Mouse (Mus musculus) forebrain, embryonic 10.5 days (tissue): ENCODE data around the gene Cda. TPM values are rescaled to one million over a fixed set of nuclear protein-coding genes. Genes with fewer than 3 reads are reported as not detected.

Experiments
- DNase-seq: peaks from one replicate; pipeline ENCODE4 v3.0.0-alpha.2; 2017; ENCODE audit warnings: low spot score; ENCODE audit errors: extremely low spot score
- H3K27ac ChIP-seq: fragments of 300-500 bp; sonication (generic); 2 replicates; pipeline ENCODE4 v1.5.1; 2016; ENCODE audit warnings: mild to moderate bottlenecking
- H3K27me3 ChIP-seq: fragments of 300-500 bp; sonication (generic); 2 replicates; pipeline ENCODE4 v1.6.1; 2016; ENCODE audit warnings: mild to moderate bottlenecking; ENCODE audit not compliant: poor library complexity, severe bottlenecking
- H3K36me3 ChIP-seq: fragments of 300-500 bp; sonication (generic); replicated peaks from 2 replicates; pipeline ENCODE4 v1.6.1; 2016; ENCODE audit warnings: mild to moderate bottlenecking, moderate library complexity
- H3K4me1 ChIP-seq: fragments of 300-500 bp; sonication (generic); 2 replicates; pipeline ENCODE4 v1.6.1; 2016
- H3K4me3 ChIP-seq: fragments of 300-500 bp; sonication (generic); 2 replicates; pipeline ENCODE4 v1.5.1; 2016; ENCODE audit warnings: mild to moderate bottlenecking, moderate library complexity
- H3K9me3 ChIP-seq: fragments of 300-500 bp; sonication (generic); 2 replicates; pipeline ENCODE4 v1.6.1; 2016; ENCODE audit warnings: mild to moderate bottlenecking, moderate library complexity
- WGBS: fragments of 180-500 bp; shearing (Covaris S2); methylation state at CpG from one replicate; pipeline ENCODE4 v1.1.7; 2016; 5-methylcytosine and 5-hydroxymethylcytosine counted together
- polyA plus RNA-seq: library from polyadenylated mRNA; unstranded; fragments of >200 nt; fragmentation: Nextera tagmentation; extraction: Ambion mirVana; gene quantifications from 2 replicates; pipeline ENCODE4 v1.2.1, GENCODE M21; 2016

Cda gene
- polyA plus RNA-seq, 1 experiment from 2014 or later = 2.1 TPM

DNA sequence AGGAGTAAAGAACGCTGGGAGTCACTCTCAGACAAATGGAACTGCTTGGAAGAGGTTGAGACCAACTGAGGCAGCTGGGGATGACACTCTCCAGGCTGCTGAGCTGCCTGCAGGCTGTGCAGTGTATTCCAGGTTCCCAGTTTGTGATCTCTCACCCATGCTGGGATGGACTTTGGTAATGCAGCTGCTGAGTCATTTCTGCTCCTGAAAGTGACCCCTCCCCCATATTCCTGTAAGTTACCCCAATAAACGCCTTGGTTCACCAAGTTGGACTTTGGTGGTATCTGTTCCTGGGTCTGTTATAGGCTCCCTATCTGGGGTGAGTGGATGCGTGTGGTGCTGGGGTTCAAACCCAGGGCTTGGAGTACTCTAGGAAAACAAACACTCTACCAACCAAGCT, 9.6 kb downstream of the Cda start:
- 87% methylated on average over 3 of the region's 3 CpGs for WGBS
- Histone ChIP-seq H3K36me3 (no peaks in the 10 kb centered on the region), H3K9me3 (no peaks in the 10 kb centered on the region), H3K4me1 (peaks cover 12% of the 10 kb centered on the region), H3K27me3 (peaks cover 19% of the 10 kb centered on the region), H3K27ac (no peak overlapping the region), H3K4me3 (no peak overlapping the region)
- DNase-seq = no peak

DNA sequence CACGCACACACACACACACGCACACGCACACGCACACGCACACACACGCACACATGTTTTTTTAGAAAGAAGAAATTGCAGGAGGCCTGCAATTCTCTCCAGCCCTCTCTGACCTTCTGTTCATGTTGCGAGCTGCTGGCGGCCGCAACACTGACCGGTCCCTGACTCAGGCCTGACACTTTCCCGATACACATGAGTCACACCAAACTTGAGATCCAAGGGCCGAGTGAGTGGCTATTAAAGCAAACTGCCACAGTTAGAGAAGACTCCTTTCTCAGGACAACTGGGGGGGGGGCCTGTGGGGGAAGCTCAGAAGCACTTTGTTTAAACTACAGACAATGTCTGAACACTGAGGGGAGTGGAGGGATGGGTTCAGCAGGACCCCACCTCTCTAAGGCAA, 11.2 kb downstream of the Cda start:
- Histone ChIP-seq H3K27me3 (peaks cover 13% of the 10 kb centered on the region), H3K27ac (no peak overlapping the region), H3K9me3 (no peaks in the 10 kb centered on the region), H3K4me3 (no peak overlapping the region), H3K4me1 (peaks cover 6% of the 10 kb centered on the region), H3K36me3 (no peaks in the 10 kb centered on the region)
- WGBS = 96% methylated on average over 12 of the region's 12 CpGs
- DNase-seq = no peak

DNA sequence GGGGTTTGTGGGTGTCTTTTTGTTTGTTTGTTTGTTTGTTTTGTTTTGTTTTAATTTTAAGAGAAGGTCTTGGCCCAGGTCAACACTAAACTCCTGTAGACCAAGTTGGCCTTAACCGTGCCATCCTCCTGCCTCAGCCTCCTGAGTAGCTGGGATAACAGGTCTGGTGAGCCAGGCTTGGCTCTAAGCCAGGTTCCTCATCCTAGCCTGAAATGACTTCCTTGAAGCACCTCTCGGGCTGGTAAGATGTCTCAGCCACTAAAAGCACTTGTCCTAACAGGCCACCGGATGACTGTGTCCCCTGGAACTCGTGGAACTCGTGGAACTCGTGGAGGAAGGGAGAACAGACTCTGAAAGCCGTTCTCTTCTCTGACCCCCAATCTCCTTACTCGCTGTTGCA, 11.7 kb downstream of the Cda start:
- H3K27me3 ChIP-seq = peaks cover 9% of the 10 kb centered on the region
- H3K4me1 ChIP-seq = peaks cover 2% of the 10 kb centered on the region
- H3K4me3 ChIP-seq = no peak overlapping the region
- no peaks in the 10 kb centered on the region; the same call in 1 of the 2 replicates for H3K9me3 ChIP-seq
- no peak for DNase-seq
- no peaks in the 10 kb centered on the region for H3K36me3 ChIP-seq
- no peak overlapping the region for H3K27ac ChIP-seq
- WGBS = 88% methylated on average over 8 of the region's 8 CpGs

DNA sequence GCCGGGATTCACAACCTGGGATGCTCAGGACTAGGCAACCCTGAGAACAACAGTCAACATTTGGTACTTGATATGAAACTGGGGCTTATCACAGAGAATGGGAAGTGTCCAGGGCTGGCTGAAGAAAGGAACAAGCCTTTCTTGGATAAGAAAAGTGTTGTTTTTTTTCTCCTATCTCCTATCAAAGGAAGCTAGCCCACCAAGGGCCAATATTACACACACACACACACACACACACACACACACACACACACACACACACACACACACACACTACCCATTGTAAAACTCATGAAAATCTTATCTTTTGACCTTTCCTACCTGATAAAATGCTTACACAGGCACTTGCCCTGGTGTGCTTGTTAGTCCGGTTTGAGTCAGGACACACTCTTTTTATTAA, 12.3 kb downstream of the Cda start:
- no peaks in the 10 kb centered on the region; the same call in 1 of the 2 replicates for H3K9me3 ChIP-seq
- no peaks in the 10 kb centered on the region for H3K36me3 ChIP-seq
- DNase-seq = no peak
- H3K27me3 ChIP-seq = peaks cover 2% of the 10 kb centered on the region
- H3K4me1 ChIP-seq = no peaks in the 10 kb centered on the region
- H3K27ac ChIP-seq = no peak overlapping the region
- no peak overlapping the region for H3K4me3 ChIP-seq
- 89% methylated on average over 2 of the region's 2 CpGs for whole genome bisulfite sequencing

DNA sequence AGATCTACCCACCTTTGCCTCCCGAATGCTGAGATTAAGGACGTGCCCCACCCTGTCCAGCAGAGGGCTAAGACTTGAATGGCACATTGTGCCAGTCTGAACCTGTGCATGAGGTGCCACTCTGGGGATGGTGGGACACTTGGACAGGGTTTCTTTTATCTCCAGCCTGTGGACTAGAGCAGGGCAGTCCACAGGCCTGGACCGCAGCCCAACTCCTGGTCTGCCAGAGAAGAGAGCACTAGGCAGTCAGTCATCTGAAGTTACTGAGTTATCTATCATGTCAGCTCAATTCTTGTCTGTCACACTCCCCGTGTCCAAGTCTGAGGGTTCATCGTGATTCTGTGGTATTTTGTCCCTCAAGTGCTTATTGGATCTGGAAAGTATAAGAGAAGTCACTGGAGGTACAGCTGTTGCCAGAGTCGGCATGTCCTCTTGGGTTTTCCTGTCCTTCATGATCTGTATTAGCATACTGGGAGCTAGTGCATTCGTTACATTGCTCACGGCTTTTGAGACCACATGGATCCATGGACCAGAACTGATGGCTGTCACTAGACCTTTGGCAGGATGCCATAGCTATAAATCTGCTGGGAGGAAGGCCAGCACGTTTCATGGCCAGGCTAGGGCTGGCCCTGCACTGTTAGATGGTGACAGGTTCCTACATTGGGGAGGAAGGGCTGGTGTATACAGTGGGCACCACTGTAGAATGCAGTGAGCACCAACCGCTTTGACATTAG, 14.2 kb downstream of the Cda start:
- no peaks in the 10 kb centered on the region for H3K36me3 ChIP-seq
- no peak overlapping the region for H3K27ac ChIP-seq
- no peak overlapping the region for H3K4me3 ChIP-seq
- no peaks in the 10 kb centered on the region for H3K27me3 ChIP-seq
- WGBS = 89% methylated on average over 10 of the region's 10 CpGs
- no peaks in the 10 kb centered on the region; the same call in 1 of the 2 replicates for H3K9me3 ChIP-seq
- no peak for DNase-seq
- no peaks in the 10 kb centered on the region for H3K4me1 ChIP-seq

DNA sequence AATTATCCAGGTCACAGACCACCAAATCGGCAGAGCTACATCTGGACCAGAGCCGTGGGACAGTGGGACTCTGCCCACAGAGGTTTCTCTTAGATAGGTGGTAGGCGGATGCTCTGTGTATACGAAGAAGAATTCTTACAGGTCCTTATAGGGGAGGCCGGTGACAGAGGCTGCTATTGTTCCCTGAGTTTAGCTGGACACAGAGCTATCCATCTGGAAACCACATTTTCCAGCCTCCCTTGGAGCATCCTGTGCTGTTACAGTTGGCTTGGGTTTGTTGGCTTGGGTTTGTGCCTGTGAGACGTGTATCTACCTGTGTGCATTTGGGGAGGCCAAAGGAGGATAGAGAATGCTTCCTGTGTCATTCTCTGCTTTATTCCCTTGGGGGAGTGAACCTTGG, 15.1 kb downstream of the Cda start:
- 82% methylated on average over 6 of the region's 6 CpGs for WGBS
- Histone ChIP-seq H3K36me3 (no peaks in the 10 kb centered on the region), H3K9me3 (no peaks in the 10 kb centered on the region; the same call in 1 of the 2 replicates), H3K27me3 (no peaks in the 10 kb centered on the region), H3K27ac (no peak overlapping the region), H3K4me3 (no peak overlapping the region), H3K4me1 (no peaks in the 10 kb centered on the region)
- no peak for DNase-seq

DNA sequence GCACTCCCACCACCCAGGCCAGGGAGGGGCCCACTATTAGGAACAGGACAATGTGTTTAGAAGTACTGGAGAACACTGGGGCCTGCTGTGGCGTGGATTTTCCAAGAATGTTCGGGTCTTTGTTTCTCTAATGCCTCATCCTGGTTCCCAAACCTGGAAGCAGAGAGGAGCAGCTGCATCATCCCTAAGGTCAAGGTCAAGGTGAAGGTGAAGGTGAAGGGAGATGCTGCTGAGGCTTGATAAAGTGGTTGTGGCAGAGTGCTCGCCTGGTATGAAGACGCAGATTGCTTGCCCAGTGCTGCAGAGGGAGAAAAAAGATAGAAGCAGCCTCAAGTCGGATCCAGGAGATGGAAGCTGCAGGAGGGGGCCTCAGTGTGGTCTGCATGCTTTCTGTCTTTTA, 16.0 kb downstream of the Cda start:
- Histone ChIP-seq H3K27ac (no peak overlapping the region), H3K27me3 (no peaks in the 10 kb centered on the region), H3K9me3 (no peaks in the 10 kb centered on the region; the same call in 1 of the 2 replicates), H3K36me3 (no peaks in the 10 kb centered on the region), H3K4me1 (no peaks in the 10 kb centered on the region), H3K4me3 (no peak overlapping the region)
- DNase-seq = no peak
- WGBS = 90% methylated on average over 5 of the region's 5 CpGs

DNA sequence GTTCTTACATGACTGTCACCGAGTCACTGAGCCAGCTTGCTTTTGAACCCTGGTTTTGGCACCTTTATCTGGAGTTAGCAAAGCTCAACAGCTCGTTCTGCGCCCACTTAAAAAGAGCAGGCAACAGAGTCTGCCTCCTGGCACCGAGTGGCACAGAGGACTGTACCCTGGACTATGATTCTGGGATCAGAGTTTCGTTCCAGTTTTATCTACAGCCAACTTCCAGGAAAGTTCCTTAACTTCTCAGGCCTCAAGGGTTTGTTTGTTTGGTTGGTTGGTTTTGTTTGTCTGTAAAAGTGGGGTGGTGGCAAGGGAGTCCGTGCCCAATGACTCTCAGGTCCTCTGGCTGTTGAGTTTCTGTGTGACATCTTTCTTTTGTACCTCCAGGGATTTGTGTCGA, 19.1 kb downstream of the Cda start:
- Histone ChIP-seq H3K36me3 (no peaks in the 10 kb centered on the region), H3K27ac (no peak overlapping the region), H3K27me3 (no peaks in the 10 kb centered on the region), H3K9me3 (no peaks in the 10 kb centered on the region; the same call in 1 of the 2 replicates), H3K4me1 (no peaks in the 10 kb centered on the region), H3K4me3 (no peak overlapping the region)
- WGBS = 85% methylated on average over 7 of the region's 7 CpGs
- no peak for DNase-seq

DNA sequence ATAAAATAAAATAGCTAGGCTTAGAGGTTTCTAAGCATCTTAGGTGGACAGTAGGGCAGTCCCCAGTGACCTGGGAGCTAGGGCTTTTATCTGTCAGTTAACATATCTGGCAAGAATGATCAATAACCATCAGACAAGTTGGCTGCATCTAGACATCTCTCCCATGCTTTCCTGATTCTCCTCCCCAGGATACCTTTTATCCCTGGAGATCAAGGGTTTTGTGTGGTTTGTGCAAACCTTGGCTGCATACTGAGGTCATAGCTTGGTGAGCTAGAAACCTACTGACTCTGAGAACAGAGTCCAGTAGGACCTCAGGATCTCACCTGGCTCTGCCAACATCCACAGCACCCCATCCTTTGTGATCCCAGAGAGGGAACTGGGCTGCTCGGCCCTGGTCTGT, 20.5 kb downstream of the Cda start:
- no peak overlapping the region for H3K4me3 ChIP-seq
- H3K27ac ChIP-seq = no peak overlapping the region
- no peaks in the 10 kb centered on the region; the same call in 1 of the 2 replicates for H3K9me3 ChIP-seq
- no peak for DNase-seq
- 89% methylated on average over 1 of the region's 1 CpGs for WGBS
- no peaks in the 10 kb centered on the region for H3K27me3 ChIP-seq
- no peaks in the 10 kb centered on the region for H3K36me3 ChIP-seq
- no peaks in the 10 kb centered on the region for H3K4me1 ChIP-seq

DNA sequence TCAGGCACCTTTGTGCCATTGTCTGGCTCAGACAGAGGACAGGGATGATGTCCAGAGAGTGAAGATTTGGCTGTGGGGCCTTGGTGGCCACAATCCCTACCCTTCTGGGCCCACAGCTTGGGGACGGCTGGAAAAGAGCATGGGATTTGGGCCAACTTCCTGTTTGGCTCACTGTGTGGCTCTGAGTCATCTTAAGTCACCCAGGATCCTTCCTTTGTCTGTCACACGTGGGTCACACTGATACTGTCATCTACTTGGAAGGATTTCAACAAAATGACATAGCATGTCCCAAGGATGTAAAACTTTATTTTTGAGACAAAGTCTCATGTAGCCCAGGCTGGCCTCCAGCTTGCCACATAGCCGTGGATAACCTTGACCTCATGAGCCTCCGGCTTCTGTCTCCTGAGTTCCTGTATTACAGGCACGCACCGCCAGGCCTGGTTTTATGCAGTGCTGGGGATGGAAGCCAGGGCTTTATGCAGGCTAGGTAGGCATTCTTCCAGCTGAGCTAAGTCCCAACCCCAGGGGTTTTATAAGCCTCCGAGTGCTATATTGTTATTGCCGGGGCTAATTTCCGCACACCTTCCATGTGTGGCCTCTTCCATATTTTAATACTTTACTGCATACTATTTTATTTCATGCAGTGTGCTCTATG, 22.8 kb downstream of the Cda start:
- 84% methylated on average over 9 of the region's 9 CpGs for WGBS
- H3K4me1 ChIP-seq = no peaks in the 10 kb centered on the region

DNA sequence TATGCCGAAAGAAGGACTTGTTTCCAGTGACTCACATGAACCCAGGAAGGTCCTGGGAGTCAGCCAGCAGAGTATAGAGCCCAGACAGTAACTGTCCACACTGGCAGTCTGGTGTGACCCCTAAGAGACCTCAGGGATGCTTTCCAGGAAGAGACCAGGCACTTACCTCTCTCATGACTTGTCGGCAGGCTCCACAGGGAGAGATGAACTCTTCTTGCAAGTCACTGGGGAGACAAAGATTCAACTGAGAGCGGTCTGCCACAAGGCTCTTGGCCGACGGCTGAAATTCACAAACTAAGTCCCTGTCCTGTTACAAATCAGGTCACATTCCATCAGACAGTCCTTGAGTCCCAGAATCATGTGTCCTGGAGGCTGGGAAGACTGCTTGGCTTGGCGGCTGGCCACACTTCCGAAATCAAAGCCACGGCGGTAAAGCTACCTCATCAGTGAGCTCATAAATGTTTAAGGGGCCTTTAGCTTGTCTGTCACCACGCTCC, 24.4 kb downstream of the Cda start:
- no peaks in the 10 kb centered on the region for H3K9me3 ChIP-seq
- DNase-seq = no peak
- no peaks in the 10 kb centered on the region for H3K36me3 ChIP-seq
- H3K4me3 ChIP-seq = no peak overlapping the region
- H3K27ac ChIP-seq = no peak overlapping the region
- 88% methylated on average over 10 of the region's 10 CpGs for WGBS
- H3K4me1 ChIP-seq = no peaks in the 10 kb centered on the region
- H3K27me3 ChIP-seq = no peaks in the 10 kb centered on the region

More for the DNA sequence above, 22.8 kb downstream of the Cda start:
- H3K27me3 ChIP-seq = no peaks in the 10 kb centered on the region
- DNase-seq = no peak
- H3K4me3 ChIP-seq = no peak overlapping the region
- no peaks in the 10 kb centered on the region for H3K36me3 ChIP-seq
- H3K9me3 ChIP-seq = no peaks in the 10 kb centered on the region
- no peak overlapping the region for H3K27ac ChIP-seq

DNA sequence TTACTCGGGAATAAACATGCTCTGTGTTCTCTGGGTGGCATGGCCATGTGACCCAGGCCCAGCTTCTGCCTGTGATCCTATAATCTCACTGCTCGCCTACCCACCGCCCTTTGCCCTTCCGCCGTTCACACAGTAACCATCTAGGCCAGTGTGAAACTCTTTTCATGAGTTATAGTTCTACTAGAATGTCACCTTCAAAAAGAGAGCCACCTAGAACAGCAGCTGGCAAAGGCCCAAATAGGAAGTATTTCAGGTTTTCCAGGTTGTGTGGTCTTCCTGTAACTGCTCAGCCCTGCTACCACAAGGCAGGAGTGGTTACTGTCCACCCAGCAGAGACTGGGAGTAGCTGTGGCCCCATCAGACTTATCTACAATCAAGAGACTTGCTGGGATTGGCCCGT, 25.0 kb downstream of the Cda start:
- H3K4me1 ChIP-seq = no peaks in the 10 kb centered on the region
- no peaks in the 10 kb centered on the region for H3K27me3 ChIP-seq
- 89% methylated on average over 6 of the region's 6 CpGs for WGBS

DNA sequence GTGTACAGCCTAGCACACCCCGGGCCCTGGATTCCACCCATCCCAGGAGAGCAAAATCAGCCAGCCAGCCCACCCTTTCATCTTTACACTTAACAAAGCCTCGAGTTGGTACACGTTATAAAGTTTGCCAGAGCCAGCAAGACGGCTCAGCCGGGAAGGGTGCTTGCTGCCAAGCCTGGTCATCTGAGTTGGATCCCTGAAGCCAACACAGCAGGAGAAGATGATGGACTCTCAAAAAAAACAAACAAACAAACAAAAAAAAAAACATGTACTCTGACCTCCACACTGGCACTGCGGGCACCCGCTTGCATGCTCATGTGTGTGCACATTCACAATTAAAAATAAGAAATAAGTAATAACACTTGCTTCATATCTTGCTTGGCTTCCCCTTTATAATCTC, 25.7 kb downstream of the Cda start:
- no peak for DNase-seq
- H3K9me3 ChIP-seq = no peaks in the 10 kb centered on the region
- H3K4me3 ChIP-seq = no peak overlapping the region
- no peaks in the 10 kb centered on the region for H3K36me3 ChIP-seq
- H3K27me3 ChIP-seq = no peaks in the 10 kb centered on the region
- no peak overlapping the region for H3K27ac ChIP-seq
- H3K4me1 ChIP-seq = no peaks in the 10 kb centered on the region
- WGBS = 90% methylated on average over 7 of the region's 7 CpGs

More for the DNA sequence above, 25.0 kb downstream of the Cda start:
- H3K36me3 ChIP-seq = no peaks in the 10 kb centered on the region
- no peak overlapping the region for H3K27ac ChIP-seq
- H3K9me3 ChIP-seq = no peaks in the 10 kb centered on the region
- no peak for DNase-seq
- no peak overlapping the region for H3K4me3 ChIP-seq
